Mouse (Mus musculus): Measurements from ENCODE around the gene Ccdc14. TPM values are rescaled to one million over a fixed set of nuclear protein-coding genes. Genes with fewer than 3 reads are reported as not detected.

Gene Ccdc14
- polyA plus RNA-seq, 1 experiment from 2014 or later = 8.5 TPM

DNA sequence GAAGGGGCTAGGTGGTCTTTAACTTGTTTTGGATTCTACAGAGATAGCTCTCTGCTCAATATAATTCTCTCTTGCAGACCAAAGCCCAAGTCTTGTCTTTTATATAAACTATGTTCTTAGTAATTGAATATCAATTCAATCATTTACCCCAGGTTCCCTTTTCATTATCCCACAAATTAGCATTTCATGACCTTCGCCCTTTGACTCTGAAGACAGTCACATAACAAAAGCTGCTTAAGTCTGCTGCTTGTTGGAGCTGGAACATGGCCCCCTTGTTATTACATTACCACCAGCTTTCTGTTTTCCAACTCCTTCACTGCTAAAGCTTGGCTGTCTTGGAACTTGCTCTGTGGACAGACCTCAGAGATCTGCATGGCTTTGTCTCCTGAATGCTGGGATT lies 39.0 kb downstream of the Ccdc14 start:
- Histone ChIP-seq H3K9me3 (ENCODE audit: control insufficient read depth, low read depth, low read length) (peaks cover 7% of the 10 kb centered on the region; the same call in 1 of the 2 replicates), H3K9ac (replicated peaks; ENCODE audit: low read depth, low read length) (no peak overlapping the region), H3K27me3 (ENCODE audit: control insufficient read depth, insufficient read depth, low read length) (no peaks in the 10 kb centered on the region), H3K4me1 (ENCODE audit: control insufficient read depth, insufficient read depth, low read length) (no peaks in the 10 kb centered on the region), H3K4me3 (ENCODE audit: low read depth, low read length) (no peak overlapping the region), H3K36me3 (ENCODE audit: control insufficient read depth, insufficient read depth, low read length) (no peaks in the 10 kb centered on the region), H3K4me2 (replicated peaks; ENCODE audit: low read depth, low read length) (no peak overlapping the region), H3K27ac (ENCODE audit: low read length) (no peak overlapping the region)
- 77% methylated on average over 1 of the region's 1 CpGs for WGBS
- ATAC-seq (ENCODE audit: insufficient number of reproducible peaks, insufficient read depth, low FRiP score, low read depth) = no peak

DNA sequence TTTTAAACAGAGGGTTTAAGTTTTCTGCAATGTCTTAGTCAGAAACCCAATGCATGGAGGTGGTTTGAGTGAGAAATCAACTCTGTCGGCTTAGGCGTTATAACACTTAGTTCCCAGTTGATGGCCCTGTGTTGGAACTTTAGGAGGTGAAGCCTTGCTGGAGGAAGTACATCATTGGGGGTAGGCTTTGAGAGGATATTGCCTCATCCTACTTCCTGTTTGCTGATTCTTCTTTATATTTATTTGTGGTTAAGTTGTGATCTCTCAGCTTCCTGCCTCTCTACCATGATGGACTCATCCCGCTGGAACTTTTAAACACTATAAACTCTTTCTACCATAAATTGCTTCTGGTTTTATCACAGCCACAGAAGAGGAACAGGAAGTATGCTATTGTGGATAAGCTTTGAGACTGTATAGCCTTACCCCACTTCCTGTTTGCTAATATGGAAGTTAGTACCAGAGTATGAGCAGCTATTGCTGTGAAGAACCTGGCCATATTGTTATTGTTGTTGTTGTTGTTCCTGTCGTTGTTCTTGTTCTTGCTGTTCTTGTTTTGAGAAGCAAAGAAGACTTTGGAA lies 48.3 kb downstream of the Ccdc14 start:
- H3K4me3 ChIP-seq (ENCODE audit: low read depth, low read length) = no peak overlapping the region
- H3K27ac ChIP-seq (ENCODE audit: low read length) = no peak overlapping the region
- no peak for ATAC-seq (ENCODE audit: insufficient number of reproducible peaks, insufficient read depth, low FRiP score, low read depth)
- no peaks in the 10 kb centered on the region for H3K4me1 ChIP-seq (ENCODE audit: control insufficient read depth, insufficient read depth, low read length)
- H3K9ac ChIP-seq (replicated peaks; ENCODE audit: low read depth, low read length) = no peak overlapping the region
- no peaks in the 10 kb centered on the region for H3K27me3 ChIP-seq (ENCODE audit: control insufficient read depth, insufficient read depth, low read length)
- H3K36me3 ChIP-seq (ENCODE audit: control insufficient read depth, insufficient read depth, low read length) = no peaks in the 10 kb centered on the region
- no peak overlapping the region for H3K4me2 ChIP-seq (replicated peaks; ENCODE audit: low read depth, low read length)
- no peaks in the 10 kb centered on the region for H3K9me3 ChIP-seq (ENCODE audit: control insufficient read depth, low read depth, low read length)
- WGBS = 89% methylated on average over 4 of the region's 4 CpGs

DNA sequence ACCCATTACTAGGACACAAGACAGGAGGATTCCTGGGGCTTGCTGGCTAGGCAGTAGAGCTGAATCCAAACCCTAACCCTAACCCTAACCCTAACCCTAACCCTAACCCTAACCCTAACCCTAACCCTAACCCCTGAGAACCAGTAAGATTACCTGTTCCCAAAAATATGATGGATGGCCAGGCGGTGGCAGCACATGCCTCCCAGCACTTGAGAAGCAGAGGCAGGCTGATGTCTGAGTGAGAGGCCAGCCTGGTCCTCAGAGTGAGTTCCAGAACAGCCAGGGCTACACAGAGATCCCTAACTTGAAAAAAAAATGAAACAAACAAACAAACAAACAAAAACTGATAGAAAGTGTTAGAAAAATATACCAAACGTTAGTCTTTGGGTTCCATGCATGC lies 52.5 kb downstream of the Ccdc14 start:
- no peak overlapping the region for H3K4me3 ChIP-seq (ENCODE audit: low read depth, low read length)
- no peak overlapping the region for H3K4me2 ChIP-seq (replicated peaks; ENCODE audit: low read depth, low read length)
- WGBS = 44% methylated on average over 2 of the region's 2 CpGs
- H3K27me3 ChIP-seq (ENCODE audit: control insufficient read depth, insufficient read depth, low read length) = peaks cover 3% of the 10 kb centered on the region; the same call in 1 of the 2 replicates
- H3K27ac ChIP-seq (ENCODE audit: low read length) = no peak overlapping the region
- no peaks in the 10 kb centered on the region for H3K36me3 ChIP-seq (ENCODE audit: control insufficient read depth, insufficient read depth, low read length)
- H3K9ac ChIP-seq (replicated peaks; ENCODE audit: low read depth, low read length) = no peak overlapping the region
- no peaks in the 10 kb centered on the region for H3K9me3 ChIP-seq (ENCODE audit: control insufficient read depth, low read depth, low read length)
- no peak for ATAC-seq (ENCODE audit: insufficient number of reproducible peaks, insufficient read depth, low FRiP score, low read depth)
- peaks cover 7% of the 10 kb centered on the region; the same call in 1 of the 2 replicates for H3K4me1 ChIP-seq (ENCODE audit: control insufficient read depth, insufficient read depth, low read length)

DNA sequence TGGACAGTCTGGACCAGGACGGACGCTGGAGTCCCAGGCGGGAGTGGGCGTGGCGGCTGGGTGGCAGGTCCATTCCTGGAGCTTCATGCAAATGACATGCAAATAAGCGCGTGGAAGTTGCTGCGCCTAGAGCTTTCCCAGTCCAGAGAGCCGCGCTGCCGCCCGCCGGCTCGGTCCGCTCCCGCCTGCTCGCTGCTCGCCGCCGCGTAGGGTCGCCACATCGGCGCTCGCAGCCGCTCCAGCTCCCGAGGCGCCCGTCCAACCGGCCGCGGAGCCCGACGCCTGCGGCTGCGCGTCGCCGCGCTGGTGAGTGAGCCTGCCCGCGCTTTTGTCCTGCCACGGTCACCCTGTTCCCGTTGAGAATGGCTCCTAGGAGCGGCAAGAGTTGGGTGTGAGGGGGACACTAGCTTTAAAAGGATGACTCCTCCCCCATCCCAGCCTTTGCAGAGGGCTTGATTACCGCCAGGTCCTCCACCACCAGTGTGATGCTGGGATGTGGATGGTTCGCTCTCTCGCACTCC lies 54.7 kb downstream of the Ccdc14 start, which contains the start of gene Mylk:
Gene Mylk (plus strand): TSS at position 146 of the 521 bp plus-strand sequence.
- no peak within 1 kb of the TSS for H3K27ac ChIP-seq (ENCODE audit: low read length)

DNA sequence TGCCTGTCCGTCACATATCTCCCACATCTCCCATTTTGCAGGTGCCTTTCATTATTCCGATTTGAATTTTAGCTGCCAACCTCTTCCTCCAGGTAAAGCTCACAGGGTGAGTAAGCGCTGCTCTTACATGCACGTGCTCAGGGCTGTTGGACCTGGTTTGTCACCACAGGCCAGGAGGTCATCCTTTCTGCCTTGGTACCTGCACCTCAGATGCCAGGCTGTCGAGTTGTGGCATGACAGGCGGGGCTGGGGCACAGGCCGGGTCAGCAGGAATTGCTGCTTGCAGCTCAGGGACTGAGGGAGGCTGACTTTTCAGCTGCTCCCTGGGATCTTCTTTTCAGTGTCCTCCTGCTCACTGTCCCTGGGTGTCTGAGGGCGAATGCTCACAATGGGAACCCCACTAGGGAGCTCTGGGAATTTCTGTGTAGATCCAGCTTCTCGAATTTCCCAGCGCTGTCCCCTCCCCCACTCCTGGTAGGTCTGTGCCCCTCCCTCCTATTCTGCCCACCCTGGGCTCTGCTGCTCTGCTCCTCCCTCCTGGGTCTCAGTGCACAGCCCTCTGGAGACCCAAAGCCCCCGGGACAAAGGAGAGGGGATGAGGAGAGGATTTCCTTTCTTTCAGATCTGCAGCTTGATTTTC lies 57.8 kb downstream of the Ccdc14 start:
- Histone ChIP-seq H3K9me3 (ENCODE audit: control insufficient read depth, low read depth, low read length) (no peaks in the 10 kb centered on the region), H3K4me3 (ENCODE audit: low read depth, low read length) (no peak overlapping the region), H3K4me2 (replicated peaks; ENCODE audit: low read depth, low read length) (no peak overlapping the region), H3K9ac (replicated peaks; ENCODE audit: low read depth, low read length) (no peak overlapping the region), H3K27ac (ENCODE audit: low read length) (no peak overlapping the region), H3K36me3 (ENCODE audit: control insufficient read depth, insufficient read depth, low read length) (no peaks in the 10 kb centered on the region), H3K4me1 (ENCODE audit: control insufficient read depth, insufficient read depth, low read length) (peaks cover 11% of the 10 kb centered on the region; the same call in 1 of the 2 replicates), H3K27me3 (ENCODE audit: control insufficient read depth, insufficient read depth, low read length) (peaks cover 3% of the 10 kb centered on the region; the same call in 1 of the 2 replicates)
- WGBS = 33% methylated on average over 11 of the region's 11 CpGs
- no peak for ATAC-seq (ENCODE audit: insufficient number of reproducible peaks, insufficient read depth, low FRiP score, low read depth)

More for the DNA sequence above, 54.7 kb downstream of the Ccdc14 start, which contains the start of gene Mylk:
- under 1% methylated on average over 48 of the region's 48 CpGs for WGBS
- Histone ChIP-seq H3K4me3 (ENCODE audit: low read depth, low read length) (peak within 1 kb of the TSS; percentile 37), H3K27me3 (ENCODE audit: control insufficient read depth, insufficient read depth, low read length) (peaks cover 3% of the 10 kb centered on the region; the same call in 1 of the 2 replicates), H3K4me1 (ENCODE audit: control insufficient read depth, insufficient read depth, low read length) (peaks cover 11% of the 10 kb centered on the region; the same call in 1 of the 2 replicates), H3K9ac (replicated peaks; ENCODE audit: low read depth, low read length) (0 out of 2 replicates have a peak within 1 kb of the TSS, but pooled peaks have one; percentile 30), H3K36me3 (ENCODE audit: control insufficient read depth, insufficient read depth, low read length) (no peaks in the 10 kb centered on the region), H3K4me2 (replicated peaks; ENCODE audit: low read depth, low read length) (peak within 1 kb of the TSS; percentile 86), H3K9me3 (ENCODE audit: control insufficient read depth, low read depth, low read length) (no peaks in the 10 kb centered on the region)
- ATAC-seq (ENCODE audit: insufficient number of reproducible peaks, insufficient read depth, low FRiP score, low read depth) = peak; percentile 92

DNA sequence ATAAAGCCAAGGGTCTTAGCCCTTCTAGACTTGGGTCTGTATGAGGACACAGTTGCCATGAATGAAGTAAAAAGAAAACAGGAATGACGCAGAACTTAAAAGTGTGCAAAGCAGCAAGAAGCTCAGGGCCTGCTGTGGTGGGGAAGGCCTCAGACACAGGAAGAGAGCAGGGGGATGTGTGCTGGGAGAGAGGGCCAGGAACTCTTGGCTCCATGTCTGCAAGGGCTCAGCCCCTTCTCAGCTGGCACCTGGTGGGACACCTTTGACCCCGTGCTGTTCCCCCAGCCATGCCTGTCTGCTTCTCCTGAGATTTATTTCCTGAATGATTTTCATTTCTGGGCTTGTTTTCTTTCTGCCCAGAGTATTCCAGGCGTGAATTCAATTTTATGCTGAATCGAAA lies 59.1 kb downstream of the Ccdc14 start:
- ATAC-seq (ENCODE audit: insufficient number of reproducible peaks, insufficient read depth, low FRiP score, low read depth) = no peak
- Histone ChIP-seq H3K27ac (ENCODE audit: low read length) (no peak overlapping the region), H3K4me2 (replicated peaks; ENCODE audit: low read depth, low read length) (no peak overlapping the region), H3K36me3 (ENCODE audit: control insufficient read depth, insufficient read depth, low read length) (no peaks in the 10 kb centered on the region), H3K4me3 (ENCODE audit: low read depth, low read length) (no peak overlapping the region), H3K9me3 (ENCODE audit: control insufficient read depth, low read depth, low read length) (no peaks in the 10 kb centered on the region), H3K27me3 (ENCODE audit: control insufficient read depth, insufficient read depth, low read length) (peaks cover 3% of the 10 kb centered on the region; the same call in 1 of the 2 replicates), H3K9ac (replicated peaks; ENCODE audit: low read depth, low read length) (no peak overlapping the region), H3K4me1 (ENCODE audit: control insufficient read depth, insufficient read depth, low read length) (peaks cover 11% of the 10 kb centered on the region; the same call in 1 of the 2 replicates)
- 77% methylated on average over 4 of the region's 4 CpGs for WGBS

DNA sequence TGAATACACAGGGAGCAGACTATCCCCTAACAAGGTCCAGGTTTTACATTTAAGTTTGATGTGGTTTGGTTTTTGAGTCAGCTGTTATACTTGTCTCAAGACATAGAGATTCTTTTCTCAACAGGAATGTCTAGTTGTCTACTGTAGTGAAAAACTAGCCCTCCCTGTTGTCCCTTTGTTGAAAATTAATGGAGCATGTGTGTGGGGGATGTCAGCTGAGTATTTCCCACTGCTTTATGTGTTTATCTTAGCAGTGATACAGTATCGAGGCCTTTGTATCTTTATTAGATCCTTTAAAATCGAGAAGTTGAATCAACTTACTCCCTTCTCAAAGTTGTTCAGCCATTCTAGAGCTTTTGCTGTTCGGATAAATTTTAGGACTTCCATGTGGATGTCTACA lies 61.6 kb downstream of the Ccdc14 start:
- ATAC-seq (ENCODE audit: insufficient number of reproducible peaks, insufficient read depth, low FRiP score, low read depth) = no peak
- no peak overlapping the region for H3K27ac ChIP-seq (ENCODE audit: low read length)
- 53% methylated on average over 3 of the region's 3 CpGs for WGBS

DNA sequence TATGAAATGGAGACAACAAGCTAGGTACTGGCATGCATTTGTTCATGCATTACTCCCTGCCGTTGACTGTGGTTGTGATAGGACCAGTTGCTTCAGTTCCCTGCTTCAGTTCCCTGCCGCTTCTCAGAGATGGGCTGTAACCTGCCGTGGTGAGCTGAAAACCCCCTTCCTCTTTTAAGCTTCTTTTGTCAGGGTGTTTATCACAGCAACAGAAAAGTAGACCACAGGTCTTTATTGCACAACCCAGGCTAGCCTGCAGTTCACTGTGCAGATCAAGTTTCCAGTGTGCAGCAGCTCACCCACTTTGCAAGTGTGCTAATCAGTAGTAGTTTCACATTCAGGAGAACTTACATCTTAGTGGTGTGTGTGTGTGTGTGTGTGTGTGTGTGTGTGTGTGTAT lies 62.6 kb downstream of the Ccdc14 start:
- H3K4me3 ChIP-seq (ENCODE audit: low read depth, low read length) = no peak overlapping the region
- H3K4me2 ChIP-seq (replicated peaks; ENCODE audit: low read depth, low read length) = no peak overlapping the region
- peaks cover 4% of the 10 kb centered on the region; the same call in 1 of the 2 replicates for H3K4me1 ChIP-seq (ENCODE audit: control insufficient read depth, insufficient read depth, low read length)
- H3K27me3 ChIP-seq (ENCODE audit: control insufficient read depth, insufficient read depth, low read length) = no peaks in the 10 kb centered on the region
- 86% methylated on average over 3 of the region's 3 CpGs for WGBS
- H3K9me3 ChIP-seq (ENCODE audit: control insufficient read depth, low read depth, low read length) = no peaks in the 10 kb centered on the region
- no peaks in the 10 kb centered on the region for H3K36me3 ChIP-seq (ENCODE audit: control insufficient read depth, insufficient read depth, low read length)
- H3K9ac ChIP-seq (replicated peaks; ENCODE audit: low read depth, low read length) = no peak overlapping the region
- H3K27ac ChIP-seq (ENCODE audit: low read length) = no peak overlapping the region
- ATAC-seq (ENCODE audit: insufficient number of reproducible peaks, insufficient read depth, low FRiP score, low read depth) = no peak

More for the DNA sequence above, 61.6 kb downstream of the Ccdc14 start:
- H3K4me1 ChIP-seq (ENCODE audit: control insufficient read depth, insufficient read depth, low read length) = peaks cover 4% of the 10 kb centered on the region; the same call in 1 of the 2 replicates
- H3K9ac ChIP-seq (replicated peaks; ENCODE audit: low read depth, low read length) = no peak overlapping the region
- no peaks in the 10 kb centered on the region for H3K27me3 ChIP-seq (ENCODE audit: control insufficient read depth, insufficient read depth, low read length)
- H3K9me3 ChIP-seq (ENCODE audit: control insufficient read depth, low read depth, low read length) = no peaks in the 10 kb centered on the region
- H3K4me2 ChIP-seq (replicated peaks; ENCODE audit: low read depth, low read length) = no peak overlapping the region
- no peak overlapping the region for H3K4me3 ChIP-seq (ENCODE audit: low read depth, low read length)
- no peaks in the 10 kb centered on the region for H3K36me3 ChIP-seq (ENCODE audit: control insufficient read depth, insufficient read depth, low read length)
